Mouse (Mus musculus) hindbrain, embryonic 16.5 days (tissue): ENCODE measurements at regions not wholly inside any gene's neighbourhood (a gene's known extent, or its start where the extent isn't known, plus 50 kb on each side); places are given as distances from the start of the nearest gene placed in this dataset.

Experiments
- ATAC-seq: fragments of 200-750 bp; cut with Nextera tagmentation; 2 replicates; pipeline ENCODE4 v1.8.0; 2017; ENCODE audit warnings: moderate TSS enrichment, moderate library complexity
- H3K27ac ChIP-seq: fragments of 300-500 bp; sonication (generic); 2 replicates; pipeline ENCODE4 v1.5.1; 2014; ENCODE audit warnings: low read depth, mild to moderate bottlenecking, control low read depth, low read length, moderate library complexity
- H3K27me3 ChIP-seq: fragments of 300-500 bp; sonication (generic); replicated peaks from 2 replicates; pipeline ENCODE4 v1.6.1; 2014; ENCODE audit warnings: low read length; ENCODE audit not compliant: control insufficient read depth, insufficient read depth
- H3K36me3 ChIP-seq: fragments of 300-500 bp; sonication (generic); 2 replicates; pipeline ENCODE4 v1.6.1; 2014; ENCODE audit warnings: mild to moderate bottlenecking, low read length, moderate library complexity, mixed read lengths; ENCODE audit not compliant: control insufficient read depth, insufficient read depth
- H3K4me1 ChIP-seq: fragments of 300-500 bp; sonication (generic); 2 replicates; pipeline ENCODE4 v1.6.1; 2014; ENCODE audit warnings: low read depth, low read length; ENCODE audit not compliant: control insufficient read depth, insufficient read depth
- H3K4me2 ChIP-seq: fragments of 300-500 bp; sonication (generic); 2 replicates; pipeline ENCODE4 v1.6.1; 2014; ENCODE audit warnings: mild to moderate bottlenecking, low read length, control low read depth, moderate library complexity
- H3K4me3 ChIP-seq: fragments of 300-500 bp; sonication (generic); 2 replicates; pipeline ENCODE4 v1.5.1; 2014; ENCODE audit warnings: mild to moderate bottlenecking, low read length, control low read depth, moderate library complexity
- H3K9ac ChIP-seq: fragments of 300-500 bp; sonication (generic); 2 replicates; pipeline ENCODE4 v1.6.1; 2014; ENCODE audit warnings: low read depth, mild to moderate bottlenecking, control low read depth, low read length, moderate library complexity
- H3K9me3 ChIP-seq: fragments of 300-500 bp; sonication (generic); 2 replicates; pipeline ENCODE4 v1.6.1; 2014; ENCODE audit warnings: mild to moderate bottlenecking, low read length, moderate library complexity; ENCODE audit not compliant: control insufficient read depth
- WGBS: fragments of 180-500 bp; shearing (Covaris S2); extraction: QIAGEN DNeasy Blood & Tissue Kit; methylation state at CpG from one replicate; pipeline ENCODE4 v1.1.7; 2014; 5-methylcytosine and 5-hydroxymethylcytosine counted together

GRCm38 (mm10) chr1:27169278-27169677, 482.0 kb upstream of the 4931408C20Rik start:
- Histone ChIP-seq H3K4me2 (no peak overlapping the region), H3K9ac (no peak overlapping the region), H3K9me3 (no peaks in the 10 kb centered on the region), H3K4me1 (no peaks in the 10 kb centered on the region), H3K27me3 (no peaks in the 10 kb centered on the region), H3K36me3 (no peaks in the 10 kb centered on the region), H3K4me3 (no peak overlapping the region), H3K27ac (no peak overlapping the region)
- ATAC-seq = 0 out of 2 replicates have a peak, but pooled peaks have one; percentile 52
- 69% methylated on average over 4 of the region's 4 CpGs for WGBS
